Mouse (Mus musculus) hindbrain, embryonic 11.5 days (tissue): ENCODE measurements around the gene Sept5. TPM values are rescaled to one million over a fixed set of nuclear protein-coding genes. Genes with fewer than 3 reads are reported as not detected.
A peak's percentile ranks its signal among the peaks of the same experiment; 100 is the strongest.

Experiments used
- ATAC-seq: fragments of 200-750 bp; cut with Nextera tagmentation; 2 replicates; pipeline ENCODE4 v1.8.0; 2017; ENCODE audit warnings: mild to moderate bottlenecking, moderate TSS enrichment, moderate library complexity; ENCODE audit not compliant: low FRiP score
- DNase-seq: peaks from one replicate; pipeline ENCODE4 v3.0.0-alpha.2; 2015; ENCODE audit warnings: low spot score
- H3K27ac ChIP-seq: fragments of 300-500 bp; sonication (generic); 2 replicates; pipeline ENCODE4 v1.5.1; 2014; ENCODE audit warnings: mild to moderate bottlenecking, low read depth, low read length
- H3K27me3 ChIP-seq: fragments of 300-500 bp; sonication (generic); 2 replicates; pipeline ENCODE4 v1.6.1; 2014; ENCODE audit warnings: mild to moderate bottlenecking, low read length, moderate library complexity, mixed read lengths; ENCODE audit not compliant: control insufficient read depth, insufficient read depth
- H3K36me3 ChIP-seq: fragments of 300-500 bp; sonication (generic); 2 replicates; pipeline ENCODE4 v1.6.1; 2014; ENCODE audit warnings: mild to moderate bottlenecking, low read length, moderate library complexity, mixed read lengths; ENCODE audit not compliant: control insufficient read depth, insufficient read depth
- H3K4me1 ChIP-seq: fragments of 300-500 bp; sonication (generic); replicated peaks from 2 replicates; pipeline ENCODE4 v1.6.1; 2014; ENCODE audit warnings: low read length, mixed read lengths; ENCODE audit not compliant: control insufficient read depth, insufficient read depth
- H3K4me2 ChIP-seq: fragments of 300-500 bp; sonication (generic); replicated peaks from 2 replicates; pipeline ENCODE4 v1.6.1; 2014; ENCODE audit warnings: mild to moderate bottlenecking, low read depth, low read length
- H3K4me3 ChIP-seq: fragments of 300-500 bp; sonication (generic); 2 replicates; pipeline ENCODE4 v1.5.1; 2014; ENCODE audit warnings: low read depth, low read length
- H3K9ac ChIP-seq: fragments of 300-500 bp; sonication (generic); 2 replicates; pipeline ENCODE4 v1.6.1; 2014; ENCODE audit warnings: low read depth, low read length
- H3K9me3 ChIP-seq: fragments of 300-500 bp; sonication (generic); 2 replicates; pipeline ENCODE4 v1.6.1; 2016; ENCODE audit warnings: low read length; ENCODE audit not compliant: control insufficient read depth
- WGBS: fragments of 180-500 bp; shearing (Covaris S2); extraction: QIAGEN DNeasy Blood & Tissue Kit; methylation state at CpG from one replicate; pipeline ENCODE4 v1.1.7; 2014; 5-methylcytosine and 5-hydroxymethylcytosine counted together
- polyA plus RNA-seq: library from polyadenylated mRNA; unstranded; fragments of >200 nt; fragmentation: Nextera tagmentation; extraction: Ambion mirVana; gene quantifications from 2 replicates; pipeline ENCODE4 v1.2.1, GENCODE M21; 2014

Gene Sept5
- polyA plus RNA-seq: 63.4 and 64.4 TPM in 2 replicates

GRCm38 (mm10) chr16:18629390-18630231, at the start of gene Sept5:
Gene Sept5, minus strand, starts transcription at chr16:18629954.
- Histone ChIP-seq H3K9ac (peak within 1 kb of the TSS; percentile 90), H3K27ac (peak within 1 kb of the TSS; percentile 85), H3K27me3 (peaks cover 30% of the 10 kb centered on the region), H3K9me3 (no peaks in the 10 kb centered on the region), H3K36me3 (no peaks in the 10 kb centered on the region; the same call in 1 of the 2 replicates), H3K4me1 (peaks cover 26% of the 10 kb centered on the region), H3K4me2 (peak within 1 kb of the TSS; percentile 87), H3K4me3 (peak within 1 kb of the TSS; percentile 84)
- peak; percentile 72 for ATAC-seq
- under 1% methylated on average over 46 of the region's 93 CpGs for WGBS
- DNase-seq: peak; percentile 73

- no peak overlapping the region for H3K4me3 ChIP-seq
- DNase-seq: no peak
- H3K27me3 ChIP-seq: no peaks in the 10 kb centered on the region
- no peaks in the 10 kb centered on the region for H3K36me3 ChIP-seq
- WGBS: 48% methylated on average over 5 of the region's 5 CpGs
- H3K4me2 ChIP-seq: no peak overlapping the region
- H3K9me3 ChIP-seq: no peaks in the 10 kb centered on the region
- no peaks in the 10 kb centered on the region for H3K4me1 ChIP-seq
- no peak overlapping the region for H3K9ac ChIP-seq
- no peak for ATAC-seq
- no peak overlapping the region for H3K27ac ChIP-seq
Observed at GRCm38 (mm10) chr16:18679112-18679511, 49.4 kb upstream of the Sept5 start.

- peak; percentile 79 for DNase-seq
- ATAC-seq: no peak
- H3K36me3 ChIP-seq: no peaks in the 10 kb centered on the region
- no peaks in the 10 kb centered on the region for H3K27me3 ChIP-seq
- no peak overlapping the region for H3K4me3 ChIP-seq
- no peak overlapping the region for H3K4me2 ChIP-seq
- no peak overlapping the region for H3K9ac ChIP-seq
- 39% methylated on average over 17 of the region's 17 CpGs for WGBS
- no peaks in the 10 kb centered on the region for H3K4me1 ChIP-seq
- H3K27ac ChIP-seq: no peak overlapping the region
- no peaks in the 10 kb centered on the region for H3K9me3 ChIP-seq
Observed at GRCm38 (mm10) chr16:18677746-18678679, 48.3 kb upstream of the Sept5 start.

- no peak overlapping the region for H3K4me2 ChIP-seq
- no peaks in the 10 kb centered on the region for H3K9me3 ChIP-seq
- no peak overlapping the region for H3K9ac ChIP-seq
- no peak overlapping the region for H3K4me3 ChIP-seq
- H3K27me3 ChIP-seq: no peaks in the 10 kb centered on the region
- no peak for ATAC-seq
- WGBS: 91% methylated on average over 3 of the region's 3 CpGs
- no peaks in the 10 kb centered on the region for H3K36me3 ChIP-seq
- no peak for DNase-seq
- no peaks in the 10 kb centered on the region for H3K4me1 ChIP-seq
- H3K27ac ChIP-seq: no peak overlapping the region
Observed at GRCm38 (mm10) chr16:18673005-18673404, 43.3 kb upstream of the Sept5 start.

- 74% methylated on average over 5 of the region's 5 CpGs for WGBS
Observed at GRCm38 (mm10) chr16:18672027-18672426, 42.3 kb upstream of the Sept5 start.

GRCm38 (mm10) chr16:18669914-18670313, 40.2 kb upstream of the Sept5 start:
- H3K9ac ChIP-seq: no peak overlapping the region
- H3K36me3 ChIP-seq: no peaks in the 10 kb centered on the region
- no peaks in the 10 kb centered on the region for H3K9me3 ChIP-seq
- H3K27me3 ChIP-seq: no peaks in the 10 kb centered on the region
- H3K4me3 ChIP-seq: no peak overlapping the region
- no peak overlapping the region for H3K27ac ChIP-seq
- no peaks in the 10 kb centered on the region for H3K4me1 ChIP-seq
- 78% methylated on average over 6 of the region's 6 CpGs for WGBS
- no peak for ATAC-seq
- no peak overlapping the region for H3K4me2 ChIP-seq
- no peak for DNase-seq

More at GRCm38 (mm10) chr16:18672027-18672426, 42.3 kb upstream of the Sept5 start:
- DNase-seq: no peak
- Histone ChIP-seq H3K27ac (no peak overlapping the region), H3K4me3 (no peak overlapping the region), H3K9me3 (no peaks in the 10 kb centered on the region), H3K9ac (no peak overlapping the region), H3K4me1 (no peaks in the 10 kb centered on the region), H3K4me2 (no peak overlapping the region), H3K36me3 (no peaks in the 10 kb centered on the region), H3K27me3 (no peaks in the 10 kb centered on the region)
- ATAC-seq: no peak

- Histone ChIP-seq H3K9ac (no peak overlapping the region), H3K9me3 (no peaks in the 10 kb centered on the region), H3K4me2 (no peak overlapping the region), H3K27ac (no peak overlapping the region), H3K4me3 (no peak overlapping the region), H3K4me1 (no peaks in the 10 kb centered on the region), H3K27me3 (no peaks in the 10 kb centered on the region), H3K36me3 (no peaks in the 10 kb centered on the region)
- DNase-seq (no peak), ATAC-seq (no peak)
- 84% methylated on average over 4 of the region's 4 CpGs for WGBS
Observed at GRCm38 (mm10) chr16:18658597-18658996, 28.8 kb upstream of the Sept5 start.

GRCm38 (mm10) chr16:18655372-18656098, 25.8 kb upstream of the Sept5 start:
- Histone ChIP-seq H3K9me3 (no peaks in the 10 kb centered on the region), H3K36me3 (no peaks in the 10 kb centered on the region), H3K9ac (no peak overlapping the region), H3K27me3 (no peaks in the 10 kb centered on the region), H3K4me1 (no peaks in the 10 kb centered on the region), H3K4me3 (no peak overlapping the region), H3K4me2 (no peak overlapping the region), H3K27ac (no peak overlapping the region)
- no peak for DNase-seq
- no peak for ATAC-seq
- WGBS: 69% methylated on average over 5 of the region's 5 CpGs
